Mouse (Mus musculus): ENCODE results near the gene Hmbs. TPM values are rescaled to one million over a fixed set of nuclear protein-coding genes. Genes with fewer than 3 reads are reported as not detected.
A peak's percentile ranks its signal among the peaks of the same experiment; 100 is the strongest.
"Not testable (repeated sequence)": the region's sequence is repeated elsewhere in the genome, so short reads cannot be mapped to it uniquely, and the experiment has no call there.

Hmbs gene
- polyA plus RNA-seq, 2 experiments, result 60.1 to 102 TPM

GRCm38 (mm10) chr9:44327926-44328325 is 16.1 kb downstream of the Hmbs start:
- no peaks in the 10 kb centered on the region for H3K27me3 ChIP-seq (ENCODE audit: control insufficient read depth, insufficient read depth, low read length)
- H3K36me3 ChIP-seq (ENCODE audit: control insufficient read depth, insufficient read depth, low read length), result peaks cover 44% of the 10 kb centered on the region
- peaks cover 10% of the 10 kb centered on the region for H3K4me1 ChIP-seq (ENCODE audit: control insufficient read depth, insufficient read depth, low read length)
- peak overlapping the region; percentile 83 for H3K4me2 ChIP-seq (replicated peaks; ENCODE audit: low read depth, low read length, severe bottlenecking)
- no peak for DNase-seq (ENCODE audit: low spot score)
- H3K27ac ChIP-seq (replicated peaks; ENCODE audit: low read depth, low read length), result no peak overlapping the region
- peak overlapping the region; percentile 74 for H3K4me3 ChIP-seq (replicated peaks; ENCODE audit: low read length)
- no peak for TF ChIP-seq POLR2A (IDR thresholded peaks at IDR 0.05; ENCODE audit: borderline replicate concordance, extremely low read depth, insufficient read depth, insufficient read length)
- H3K9me3 ChIP-seq (ENCODE audit: control insufficient read depth, low read length), result no peaks in the 10 kb centered on the region
- WGBS, result 87% methylated on average over 5 of the region's 5 CpGs
- no peak for ATAC-seq (ENCODE audit: low FRiP score, low read depth)
- peak overlapping the region; percentile 90 for H3K9ac ChIP-seq (ENCODE audit: low read depth, low read length, severe bottlenecking)

- DNase-seq (ENCODE audit: low spot score) (peak; percentile 65), ATAC-seq (ENCODE audit: low FRiP score, low read depth) (no peak)
- H3K27ac ChIP-seq (replicated peaks; ENCODE audit: low read depth, low read length), result peak overlapping the region; percentile 89
- under 1% methylated on average over 22 of the region's 22 CpGs for WGBS
- H3K4me1 ChIP-seq (ENCODE audit: control insufficient read depth, insufficient read depth, low read length), result peaks cover 10% of the 10 kb centered on the region
- peaks cover 37% of the 10 kb centered on the region for H3K36me3 ChIP-seq (ENCODE audit: control insufficient read depth, insufficient read depth, low read length)
- no peaks in the 10 kb centered on the region for H3K27me3 ChIP-seq (ENCODE audit: control insufficient read depth, insufficient read depth, low read length)
- peak overlapping the region; percentile 90 for H3K9ac ChIP-seq (ENCODE audit: low read depth, low read length, severe bottlenecking)
- H3K4me2 ChIP-seq (replicated peaks; ENCODE audit: low read depth, low read length, severe bottlenecking), result peak overlapping the region; percentile 83
- peak overlapping the region; percentile 74 for H3K4me3 ChIP-seq (replicated peaks; ENCODE audit: low read length)
- H3K9me3 ChIP-seq (ENCODE audit: control insufficient read depth, low read length), result no peaks in the 10 kb centered on the region
- no peak for TF ChIP-seq POLR2A (IDR thresholded peaks at IDR 0.05; ENCODE audit: borderline replicate concordance, extremely low read depth, insufficient read depth, insufficient read length)
Measured at GRCm38 (mm10) chr9:44327064-44327711, 16.8 kb downstream of the Hmbs start.

GRCm38 (mm10) chr9:44326371-44327063 is 17.5 kb downstream of the Hmbs start:
- ATAC-seq (ENCODE audit: low FRiP score, low read depth) (peak; percentile 94), DNase-seq (ENCODE audit: low spot score) (peak; percentile 87)
- peak; percentile 43; the same call in 1 of the 2 replicates for TF ChIP-seq POLR2A (IDR thresholded peaks at IDR 0.05; ENCODE audit: borderline replicate concordance, extremely low read depth, insufficient read depth, insufficient read length)
- no peaks in the 10 kb centered on the region for H3K27me3 ChIP-seq (ENCODE audit: control insufficient read depth, insufficient read depth, low read length)
- WGBS, result under 1% methylated on average over 37 of the region's 38 CpGs
- no peaks in the 10 kb centered on the region for H3K9me3 ChIP-seq (ENCODE audit: control insufficient read depth, low read length)
- H3K9ac ChIP-seq (ENCODE audit: low read depth, low read length, severe bottlenecking), result peak overlapping the region; percentile 90
- H3K4me2 ChIP-seq (replicated peaks; ENCODE audit: low read depth, low read length, severe bottlenecking), result peak overlapping the region; percentile 83
- peaks cover 10% of the 10 kb centered on the region for H3K4me1 ChIP-seq (ENCODE audit: control insufficient read depth, insufficient read depth, low read length)
- peak overlapping the region; percentile 89 for H3K27ac ChIP-seq (replicated peaks; ENCODE audit: low read depth, low read length)
- peak overlapping the region; percentile 74 for H3K4me3 ChIP-seq (replicated peaks; ENCODE audit: low read length)
- H3K36me3 ChIP-seq (ENCODE audit: control insufficient read depth, insufficient read depth, low read length), result peaks cover 30% of the 10 kb centered on the region

GRCm38 (mm10) chr9:44325768-44326370 is 18.2 kb downstream of the Hmbs start, which contains the start of gene Dpagt1:
Gene Dpagt1 (plus strand): TSS chr9:44326019.
- peak within 1 kb of the TSS; percentile 74 for H3K4me3 ChIP-seq (replicated peaks; ENCODE audit: low read length)
- peak within 1 kb of the TSS; percentile 83 for H3K4me2 ChIP-seq (replicated peaks; ENCODE audit: low read depth, low read length, severe bottlenecking)
- H3K4me1 ChIP-seq (ENCODE audit: control insufficient read depth, insufficient read depth, low read length), result peaks cover 12% of the 10 kb centered on the region
- H3K27me3 ChIP-seq (ENCODE audit: control insufficient read depth, insufficient read depth, low read length), result no peaks in the 10 kb centered on the region
- no peaks in the 10 kb centered on the region for H3K9me3 ChIP-seq (ENCODE audit: control insufficient read depth, low read length)
- TF ChIP-seq POLR2A (IDR thresholded peaks at IDR 0.05; ENCODE audit: borderline replicate concordance, extremely low read depth, insufficient read depth, insufficient read length), result no peak
- peak within 1 kb of the TSS; percentile 89 for H3K27ac ChIP-seq (replicated peaks; ENCODE audit: low read depth, low read length)
- no peak for DNase-seq (ENCODE audit: low spot score)
- peaks cover 23% of the 10 kb centered on the region for H3K36me3 ChIP-seq (ENCODE audit: control insufficient read depth, insufficient read depth, low read length)
- ATAC-seq (ENCODE audit: low FRiP score, low read depth), result peak; percentile 43
- H3K9ac ChIP-seq (ENCODE audit: low read depth, low read length, severe bottlenecking), result peak within 1 kb of the TSS; percentile 90
- WGBS, result 3% methylated on average over 12 of the region's 12 CpGs

GRCm38 (mm10) chr9:44325032-44325767 is 18.8 kb downstream of the Hmbs start:
- Histone ChIP-seq H3K36me3 (ENCODE audit: control insufficient read depth, insufficient read depth, low read length) (peaks cover 17% of the 10 kb centered on the region), H3K4me3 (replicated peaks; ENCODE audit: low read length) (peak overlapping the region; percentile 74; the same call in 1 of the 2 replicates), H3K4me1 (ENCODE audit: control insufficient read depth, insufficient read depth, low read length) (peaks cover 14% of the 10 kb centered on the region), H3K4me2 (replicated peaks; ENCODE audit: low read depth, low read length, severe bottlenecking) (peak overlapping the region; percentile 83), H3K27ac (replicated peaks; ENCODE audit: low read depth, low read length) (peak overlapping the region; percentile 89; the same call in 1 of the 2 replicates), H3K9ac (ENCODE audit: low read depth, low read length, severe bottlenecking) (peak overlapping the region; percentile 90; the same call in 1 of the 2 replicates)
- not testable (repeated sequence) for DNase-seq (ENCODE audit: low spot score); ATAC-seq (ENCODE audit: low FRiP score, low read depth); H3K27me3 ChIP-seq (ENCODE audit: control insufficient read depth, insufficient read depth, low read length); H3K9me3 ChIP-seq (ENCODE audit: control insufficient read depth, low read length)
- WGBS, result 61% methylated on average over 7 of the region's 8 CpGs
